ENCODE assay signal across 8 mouse cellular contexts in genomic region chr5:33378302-33378854, GRCm38 (mm10). TPM values are rescaled to one million over a fixed set of nuclear protein-coding genes. Genes with fewer than 3 reads are reported as not detected.
DNase-seq lines count a peak whose midpoint lies in the region; ATAC-seq lines count a peak whose summit lies in the region.

Gene Uvssa, plus strand, starts transcription at chr5:33378549.

- H3K4me1 ChIP-seq in hindbrain, embryonic 14.5 days (replicated peaks; ENCODE audit: control insufficient read depth, insufficient read depth, low read length): peaks cover 13% of the 10 kb centered on the region

- H3K9ac ChIP-seq in hindbrain, embryonic 14.5 days: peak within 1 kb of the TSS; percentile 81

- H3K27ac ChIP-seq in hindbrain, embryonic 14.5 days: peak within 1 kb of the TSS; percentile 95

- H3K27me3 ChIP-seq in hindbrain, embryonic 14.5 days (ENCODE audit: control insufficient read depth, insufficient read depth, low read length): no peaks in the 10 kb centered on the region

- peak; percentile 99 for DNase-seq in R1 (ENCODE audit: low read depth, low spot score)
- DNase-seq in cerebellum, postnatal 25 days: peak; percentile 99 to 100
- DNase-seq in frontal cortex, postnatal 25 days (ENCODE audit: low spot score in 2 of 2): peak; percentile 97 to 99
- DNase-seq in hindbrain, embryonic 14.5 days (ENCODE audit: low spot score): peak; percentile 100
- peak; percentile 99 for DNase-seq in layer of hippocampus, postnatal 36 days
- DNase-seq in lung, postnatal 36 days: peak; percentile 99
- DNase-seq in retina, postnatal 1 day: peak; percentile 100
- DNase-seq in urinary bladder, adult 18-20 months (ENCODE audit: low spot score in 2 of 2): peak; percentile 98 to 99

- H3K4me3 ChIP-seq in hindbrain, embryonic 14.5 days (replicated peaks; ENCODE audit: low read length): peak within 1 kb of the TSS; percentile 53

- peak; percentile 98 for ATAC-seq in hindbrain, embryonic 14.5 days (ENCODE audit: low FRiP score)

- H3K36me3 ChIP-seq in hindbrain, embryonic 14.5 days (replicated peaks; ENCODE audit: control insufficient read depth, insufficient read depth): peaks cover 27% of the 10 kb centered on the region

- peak within 1 kb of the TSS; percentile 93 for H3K4me2 ChIP-seq in hindbrain, embryonic 14.5 days (replicated peaks)

- WGBS in hindbrain, embryonic 14.5 days: 0% methylated on average over 46 of the region's 46 CpGs

- H3K9me3 ChIP-seq in hindbrain, embryonic 14.5 days (ENCODE audit: control insufficient read depth, low read length): no peaks in the 10 kb centered on the region

RNA-seq across cellular contexts. Expression of gene Uvssa, which starts in this region (rescaled TPM):
- 5.6 and 8.3 TPM in 2 replicates for polyA plus RNA-seq in hindbrain, embryonic 14.5 days (2014; fragmentation: Nextera tagmentation; extraction: Ambion mirVana)
- 1 to 10 TPM; 5.5 to 5.6 TPM for total RNA-seq in layer of hippocampus, postnatal 36 days (2021)

Comparison
In these comparisons a context has a peak if more than half of its experiments do, and no peak if none do; other contexts are left out.
1. Peak in every context shown above with its lines: DNase-seq, ATAC-seq, H3K4me3 ChIP-seq and H3K27ac ChIP-seq.